Comparison of ENCODE assay signal across 12 mouse cellular contexts in genomic region chr12:109071248-109071647, GRCm38 (mm10). TPM values are rescaled to one million over a fixed set of nuclear protein-coding genes. Genes with fewer than 3 reads are reported as not detected.
DNase-seq lines count a peak whose midpoint lies in the region; ATAC-seq and TF ChIP-seq lines count a peak whose summit lies in the region.
"Had no signal": no experiment of that assay in that cellular context is flagged by ENCODE, and none has a peak within 500 bp of the region (broad histone marks: within the 10 kb centered on the region; RNA-seq: fewer than 3 reads in every experiment).

No protein-coding gene starts in this region.

- peak; percentile 16 for DNase-seq in lung, postnatal 25 days (ENCODE audit: low spot score)
- no peak for DNase-seq in lung, postnatal 0 days (ENCODE audit: low spot score)
- peak; percentile 69 for DNase-seq in cerebellum, adult 11 months
- peak; percentile 22 for DNase-seq in spleen, adult 12 weeks (ENCODE audit: low spot score)
- no peak for DNase-seq in right cerebral cortex, postnatal 25 days
- no peak for DNase-seq in urinary bladder, adult 2 months (ENCODE audit: low spot score)
- no peak for DNase-seq in gastrocnemius, adult 18-20 months (ENCODE audit: low spot score)

- H3K27ac ChIP-seq in lung, postnatal 0 days (ENCODE audit: low read length) = no peak overlapping the region
- H3K27ac ChIP-seq: hindbrain, embryonic 13.5 days; macrophage; stomach, embryonic 15.5 days had no signal

- WGBS in lung, postnatal 0 days = 82% methylated on average over 13 of the region's 13 CpGs

- TF ChIP-seq EP300 in lung, postnatal 0 days (IDR thresholded peaks at IDR 0.05) = no peak

- no peaks in the 10 kb centered on the region for H3K9me3 ChIP-seq in lung, postnatal 0 days (ENCODE audit: low read length)
- H3K9me3 ChIP-seq: hindbrain, embryonic 13.5 days; stomach, embryonic 15.5 days had no signal

- H3K9ac ChIP-seq in lung, postnatal 0 days (replicated peaks; ENCODE audit: low read depth) = no peak overlapping the region
- H3K9ac ChIP-seq: hindbrain, embryonic 13.5 days; stomach, embryonic 15.5 days had no signal

- H3K4me2 ChIP-seq in lung, postnatal 0 days (replicated peaks; ENCODE audit: low read depth, low read length) = no peak overlapping the region
- H3K4me2 ChIP-seq: hindbrain, embryonic 13.5 days; stomach, embryonic 15.5 days had no signal

- no peaks in the 10 kb centered on the region for H3K4me1 ChIP-seq in lung, postnatal 0 days (ENCODE audit: insufficient read depth, low read depth, low read length)

- H3K36me3 ChIP-seq in lung, postnatal 0 days (ENCODE audit: insufficient read depth, low read length) = no peaks in the 10 kb centered on the region
- H3K36me3 ChIP-seq: hindbrain, embryonic 13.5 days; stomach, embryonic 15.5 days had no signal

- H3K27me3 ChIP-seq in lung, postnatal 0 days (replicated peaks; ENCODE audit: insufficient read depth, low read length) = no peaks in the 10 kb centered on the region

- no peak for ATAC-seq in lung, postnatal 0 days
- ATAC-seq in common myeloid progenitor, adult 5-6 weeks (replicated peaks; ENCODE audit: low read depth, poor library complexity, severe bottlenecking) = peak; percentile 60
- ATAC-seq: forebrain, embryonic 14.5 days had no signal

- no peak overlapping the region for H3K4me3 ChIP-seq in lung, postnatal 0 days (ENCODE audit: low read depth, low read length)
- H3K4me3 ChIP-seq: hindbrain, embryonic 13.5 days; stomach, embryonic 15.5 days had no signal

- no peak for TF ChIP-seq CTCF in lung, postnatal 0 days (IDR thresholded peaks at IDR 0.05)

RNA-seq across cellular contexts. Expression of gene Begain, which starts 3.2 kb away (rescaled TPM):
- 1.4 and 2.0 TPM in 2 replicates for polyA plus RNA-seq in lung, postnatal 0 days (2015; fragmentation: Nextera tagmentation; extraction: Ambion mirVana)
- total RNA-seq in common myeloid progenitor, adult 5-6 weeks (2017) = not detected in 2 replicates
- 1.4 and 1.8 TPM in 2 replicates for polyA plus RNA-seq in urinary bladder, adult 2 months (2012; rRNA removed)
- total RNA-seq in gastrocnemius, adult 18-20 months (2021) = under 1 TPM in 1 of 2 experiments, not detected in 1; 0.12 TPM
- polyA plus RNA-seq: macrophage had no signal

Comparison
In these comparisons a context has a peak if more than half of its experiments do, and no peak if none do; other contexts are left out.
1. DNase-seq: peak in lung, postnatal 25 days (single experiment), cerebellum, adult 11 months (single experiment) and spleen, adult 12 weeks (single experiment); none in lung, postnatal 0 days (single experiment), right cerebral cortex, postnatal 25 days (single experiment), urinary bladder, adult 2 months (single experiment) and gastrocnemius, adult 18-20 months (single experiment).